28 mouse cellular contexts compared by ENCODE assay signal in genomic region chr1:63708876-63709275, GRCm38 (mm10). TPM values are rescaled to one million over a fixed set of nuclear protein-coding genes. Genes with fewer than 3 reads are reported as not detected.
"Had no signal": no experiment of that assay in that cellular context is flagged by ENCODE, and none has a peak within 500 bp of the region (broad histone marks: within the 10 kb centered on the region; RNA-seq: fewer than 3 reads in every experiment).

No protein-coding gene starts in this region.

- H3K4me3 ChIP-seq: kidney, embryonic 15.5 days; left cerebral cortex, adult 2 months; lung, embryonic 15.5 days; midbrain, embryonic 12.5 days; myocyte; neural tube, embryonic 13.5 days; stomach, embryonic 15.5 days had no signal

- H3K4me2 ChIP-seq: kidney, embryonic 15.5 days; lung, embryonic 15.5 days; midbrain, embryonic 12.5 days; neural tube, embryonic 13.5 days; stomach, embryonic 15.5 days had no signal

- H3K27me3 ChIP-seq: kidney, embryonic 15.5 days; lung, embryonic 15.5 days; midbrain, embryonic 12.5 days; neural tube, embryonic 13.5 days; stomach, embryonic 15.5 days had no signal

- DNase-seq: kidney, adult 8-10 months; kidney, postnatal 10 days; kidney, postnatal 36 days; layer of hippocampus, postnatal 36 days; liver, postnatal 0 days; retina, postnatal 1 day; right cerebral cortex, postnatal 25 days; spleen, adult 18-20 months; thymus, postnatal 25 days had no signal

- H3K4me1 ChIP-seq: lung, embryonic 15.5 days; midbrain, embryonic 12.5 days; neural tube, embryonic 13.5 days; stomach, embryonic 15.5 days had no signal

- H3K9ac ChIP-seq: kidney, embryonic 15.5 days; liver, embryonic 14.5 days; liver, postnatal 0 days; lung, embryonic 15.5 days; midbrain, embryonic 12.5 days; neural tube, embryonic 13.5 days; stomach, embryonic 15.5 days had no signal

- H3K36me3 ChIP-seq: kidney, embryonic 15.5 days; lung, embryonic 15.5 days; midbrain, embryonic 12.5 days; neural tube, embryonic 13.5 days; stomach, embryonic 15.5 days had no signal

- ATAC-seq: liver, postnatal 0 days; midbrain, embryonic 16.5 days had no signal

- H3K9me3 ChIP-seq: lung, embryonic 15.5 days; midbrain, embryonic 12.5 days; neural tube, embryonic 13.5 days; stomach, embryonic 15.5 days had no signal

- H3K27ac ChIP-seq: kidney, embryonic 15.5 days; left cerebral cortex, adult 2 months; liver, embryonic 14.5 days; lung, embryonic 15.5 days; macrophage; midbrain, embryonic 12.5 days; neural tube, embryonic 13.5 days; stomach, embryonic 15.5 days had no signal

RNA-seq across cellular contexts. Expression of gene Mdh1b, which starts 21.2 kb away (rescaled TPM):
- total RNA-seq: megakaryocyte, adult 5-6 weeks; monocyte, adult 5-6 weeks; neutrophil, adult 5-6 weeks had no signal
- polyA plus RNA-seq: liver, adult 2 months; liver, embryonic 14.5 days; liver, postnatal 0 days; macrophage; thymus, postnatal 0 days had no signal

RNA-seq across cellular contexts. Expression of gene Dytn, which starts 22.1 kb away (rescaled TPM):
- total RNA-seq: layer of hippocampus, adult 8-10 months; layer of hippocampus, postnatal 10 days; liver, adult 2 months; megakaryocyte, adult 5-6 weeks; monocyte, adult 5-6 weeks; neutrophil, adult 5-6 weeks had no signal
- polyA plus RNA-seq: kidney, embryonic 15.5 days; limb, embryonic 11.5 days; limb, embryonic 14.5 days; liver, adult 2 months; liver, embryonic 14.5 days; liver, postnatal 0 days; lung, embryonic 15.5 days; macrophage; midbrain, embryonic 12.5 days; myocyte; stomach, embryonic 15.5 days; thymus, postnatal 0 days had no signal
